Mouse (Mus musculus) hematopoietic stem cell, adult 5-6 weeks (primary cell): Measurements from ENCODE around the gene Smg6. TPM values are rescaled to one million over a fixed set of nuclear protein-coding genes. Genes with fewer than 3 reads are reported as not detected.

Experiments used
- total RNA-seq: library from RNA; stranded (forward); fragments of 172-1452, 232-1000 nt; gene quantifications from 2 replicates; pipeline ENCODE4 v1.2.3, GENCODE M21; 2017

Smg6 gene
- total RNA-seq, 1 experiment from 2014 or later = 87.5 TPM

Other genes starting within 250 kb of the Smg6 start
- gene Pafah1b1, start 201.2 kb upstream of the Smg6 start, total RNA-seq = 89.2 and 102 TPM in 2 replicates
- 40.6 and 50.9 TPM in 2 replicates for gene Mettl16, start 155.0 kb upstream of the Smg6 start, total RNA-seq
- gene Mnt, start 94.9 kb upstream of the Smg6 start, total RNA-seq = 6.3 and 8.3 TPM in 2 replicates
- 4.6 and 5.6 TPM in 2 replicates for gene Sgsm2, start 28.8 kb upstream of the Smg6 start, total RNA-seq
- gene Tsr1, start 27.8 kb upstream of the Smg6 start, total RNA-seq = 80.9 and 87.1 TPM in 2 replicates
- gene Srr, start 125 bp downstream of the Smg6 start, total RNA-seq = 8.5 and 9.0 TPM in 2 replicates
- not detected in 2 replicates for gene Hic1, start 243.7 kb downstream of the Smg6 start, total RNA-seq